Mouse (Mus musculus) cerebellum, postnatal 4 days (tissue): Measurements from ENCODE around the gene Syt13.

Experiments
- DNase-seq, 2 experiments: peaks; one replicate each; pipeline ENCODE4 v3.0.0; 2022; ENCODE audit warnings: low spot score in 2 of 2, mixed read lengths in 1 of 2

Gene Syt13

GRCm38 (mm10) chr2:92914933-92915553 is at the start of gene Syt13:
TSS of gene Syt13 (plus strand) at chr2:92915098.
- peak; percentile 42 to 61 for DNase-seq

DNA sequence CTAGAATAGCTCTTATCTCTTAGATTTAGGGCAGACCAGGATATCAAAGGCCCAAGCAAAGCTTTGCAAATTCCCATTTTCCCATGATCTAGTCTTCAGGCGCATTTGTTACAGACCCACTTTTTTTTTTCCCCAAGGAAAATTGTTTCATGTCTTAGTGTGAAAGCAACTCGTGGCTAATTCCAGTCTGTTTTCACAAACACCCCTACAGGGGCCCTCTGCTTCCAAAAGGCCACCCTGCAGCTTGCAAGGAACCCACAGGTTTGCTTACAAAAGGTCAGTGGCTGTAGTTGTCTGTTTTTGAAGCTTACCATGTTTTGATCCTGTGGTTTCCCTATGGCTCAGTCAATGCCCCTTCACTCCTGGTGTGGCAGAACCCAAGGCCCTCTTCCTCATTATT is 48.3 kb upstream of the Syt13 start:
- DNase-seq: no peak

GRCm38 (mm10) chr2:92870139-92870836 is 44.6 kb upstream of the Syt13 start:
- DNase-seq: no peak

DNA sequence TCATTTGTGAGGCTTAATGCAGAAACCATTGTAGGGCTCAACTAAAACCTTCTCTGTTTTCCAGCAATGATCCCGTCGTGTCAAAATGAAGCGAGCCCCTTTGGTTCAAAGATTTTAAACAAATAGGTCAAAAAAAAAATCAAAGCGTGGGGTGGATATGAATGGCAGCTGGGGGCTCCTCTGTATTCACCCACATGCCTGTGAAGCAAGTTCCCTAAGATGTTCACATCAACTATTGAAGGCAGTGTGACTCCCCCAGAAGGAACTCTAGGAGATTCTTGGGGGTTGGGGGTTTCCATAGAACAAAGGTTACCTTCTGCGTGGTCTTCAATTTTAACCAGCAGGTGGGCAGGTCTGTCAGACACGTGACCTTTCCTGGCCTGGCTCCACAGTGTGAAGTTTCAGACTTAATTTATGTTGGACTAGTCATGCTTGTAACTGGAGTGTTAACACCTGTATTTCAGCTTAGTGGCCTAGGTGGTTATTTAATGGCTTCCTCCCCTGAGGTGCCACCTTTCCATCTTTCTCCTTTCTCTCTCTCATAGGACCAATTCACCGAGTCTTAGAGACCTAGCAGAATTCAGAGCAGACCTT is 43.7 kb upstream of the Syt13 start:
- no peak for DNase-seq

DNA sequence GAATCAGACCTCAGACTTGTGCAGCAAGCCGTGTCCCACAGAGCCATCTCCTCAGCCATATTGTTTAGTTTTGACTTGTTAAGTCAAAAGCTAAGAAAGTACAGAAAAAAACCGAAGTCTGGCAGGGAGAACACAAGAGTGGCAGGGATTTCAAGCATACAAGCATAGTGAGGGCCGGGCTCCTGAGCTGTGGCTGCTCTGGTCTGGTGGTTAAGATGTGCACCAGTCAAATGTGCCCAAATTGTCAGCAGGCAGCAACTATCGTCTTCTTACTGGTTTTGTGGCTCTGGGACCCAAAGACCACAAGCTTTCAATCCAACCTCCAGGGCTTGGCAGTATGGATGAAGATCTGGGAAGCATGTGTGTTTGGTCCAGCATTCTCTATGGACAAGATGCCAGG is 42.2 kb upstream of the Syt13 start:
- DNase-seq: no peak

DNA sequence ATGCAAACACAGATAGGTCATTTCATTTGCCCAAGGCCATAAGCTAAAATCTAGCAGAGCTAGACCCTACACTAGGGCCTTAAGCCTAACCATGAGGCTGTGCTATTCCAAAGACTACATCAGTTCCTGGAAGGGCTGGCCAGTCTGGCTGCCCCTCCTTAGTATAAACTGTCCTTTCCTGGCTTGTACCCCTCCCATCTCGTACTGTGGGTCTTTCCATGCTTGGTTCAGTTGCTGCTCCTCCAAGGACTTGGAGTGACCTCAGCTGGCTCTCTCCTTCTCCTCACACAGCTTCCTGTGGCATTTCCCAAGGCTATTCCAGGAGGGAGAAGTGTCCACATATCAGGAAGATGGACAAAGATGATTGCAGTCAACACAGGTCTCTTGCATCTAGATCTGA is 40.3 kb upstream of the Syt13 start:
- no peak for DNase-seq

DNA sequence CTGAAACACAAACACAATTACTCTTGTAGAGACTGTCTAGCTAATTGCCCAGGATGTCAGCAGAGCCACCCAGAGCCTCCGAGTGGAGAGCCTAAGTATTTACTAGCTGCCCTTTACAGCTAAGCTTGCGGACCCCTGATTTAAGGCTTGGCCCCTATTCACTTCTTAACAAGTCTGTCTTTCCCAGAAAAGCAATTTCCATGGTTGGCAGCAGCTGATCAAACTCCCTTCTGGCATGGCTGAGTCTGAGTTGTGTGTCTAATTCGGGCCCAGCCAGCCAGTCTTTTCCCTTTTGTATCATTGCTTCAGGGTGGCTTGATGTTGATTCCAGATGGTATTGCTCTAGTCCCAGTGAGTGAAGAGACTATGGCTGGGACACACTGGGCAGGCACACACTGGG is 37.4 kb upstream of the Syt13 start:
- DNase-seq: no peak

GRCm38 (mm10) chr2:92883039-92883911 is 31.6 kb upstream of the Syt13 start:
- peak; percentile 55 to 75 for DNase-seq

DNA sequence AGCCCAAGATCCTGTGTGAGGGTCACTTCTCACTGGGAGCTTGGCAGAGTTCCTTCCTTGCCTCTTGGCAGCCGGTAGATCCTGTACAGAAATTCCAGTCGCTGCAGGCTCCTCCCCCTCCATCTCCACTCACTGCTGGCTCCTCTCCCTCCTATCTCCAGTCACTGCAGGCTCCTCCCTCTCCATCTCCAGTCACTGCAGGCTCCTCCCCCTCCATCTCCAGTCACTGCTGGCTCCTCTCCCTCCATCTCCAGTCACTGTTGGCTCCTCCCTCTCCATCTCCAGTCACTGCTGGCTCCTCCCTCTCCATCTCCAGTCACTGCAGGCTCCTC is 31.0 kb upstream of the Syt13 start:
- DNase-seq: peak in 1 of 2 experiments; percentile 12

GRCm38 (mm10) chr2:92884976-92885375 is 29.9 kb upstream of the Syt13 start:
- peak in 1 of 2 experiments; percentile 17 for DNase-seq

- DNase-seq: peak in 1 of 2 experiments; percentile 9
Measured at GRCm38 (mm10) chr2:92886862-92887261, 28.0 kb upstream of the Syt13 start.

DNA sequence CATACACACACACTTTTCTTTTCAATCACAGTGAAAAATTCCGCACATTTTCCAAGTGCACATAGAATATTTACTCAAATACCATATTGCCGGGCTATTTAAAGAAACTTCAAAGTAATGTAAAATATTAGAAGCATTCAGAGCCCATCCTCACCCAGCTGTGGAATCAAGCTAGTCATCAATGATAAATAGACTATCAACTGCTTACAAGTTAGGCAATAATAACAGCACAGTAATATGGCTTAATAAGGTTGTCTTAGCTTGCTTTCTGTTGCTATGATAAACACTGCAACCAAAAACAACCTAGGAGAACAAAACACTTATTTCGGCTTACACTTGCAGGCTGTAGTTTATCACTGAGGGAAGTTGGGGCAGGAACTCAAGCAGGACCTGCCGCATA is 22.4 kb upstream of the Syt13 start:
- no peak for DNase-seq

GRCm38 (mm10) chr2:92903650-92904049 is 11.2 kb upstream of the Syt13 start:
- no peak for DNase-seq

DNA sequence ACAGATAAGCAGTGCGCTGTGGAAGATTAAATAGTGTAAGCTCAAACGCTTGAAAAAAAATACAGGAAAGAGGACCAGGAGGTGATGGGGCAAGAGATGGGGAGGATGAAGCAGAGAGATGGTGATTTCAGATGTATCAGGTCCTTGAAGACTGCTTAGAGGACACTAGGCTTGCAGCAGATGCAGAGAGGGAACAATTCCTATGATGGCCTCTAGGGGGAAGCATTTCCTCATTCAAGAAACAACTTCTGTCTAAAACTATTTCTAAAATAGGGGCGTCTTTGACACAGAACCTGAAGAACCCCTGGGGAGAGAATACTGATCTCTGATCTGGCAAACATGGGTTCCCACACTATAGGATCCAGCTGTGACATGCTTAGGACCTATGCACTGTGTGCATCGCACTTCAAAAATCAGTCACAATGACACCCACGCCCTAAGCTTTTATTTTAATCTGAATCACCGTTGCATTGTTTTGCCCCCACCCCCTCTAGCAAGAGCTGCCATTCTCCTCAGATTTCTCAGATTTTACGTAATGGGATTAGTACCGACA is 10.5 kb upstream of the Syt13 start:
- DNase-seq: peak in 1 of 2 experiments; percentile 59

DNA sequence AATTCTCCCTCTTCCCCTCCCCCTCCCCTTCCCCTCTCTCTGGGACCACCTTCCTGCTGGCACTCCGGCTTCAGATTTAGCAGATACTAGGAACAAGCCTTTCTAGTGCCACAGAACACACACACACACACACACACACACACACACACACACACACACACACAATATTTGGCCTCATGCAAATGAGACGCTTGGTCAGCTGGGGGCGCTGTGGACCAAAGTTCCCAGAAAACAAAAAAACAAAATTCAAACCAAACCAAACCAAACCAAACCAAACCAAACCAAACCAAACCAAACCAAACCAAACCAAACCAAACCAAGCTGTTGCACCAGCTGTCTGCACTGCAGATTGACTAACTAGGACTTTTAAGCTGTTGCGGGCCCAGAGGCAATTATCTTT is 4.5 kb upstream of the Syt13 start:
- peak in 1 of 2 experiments; percentile 52 for DNase-seq

DNA sequence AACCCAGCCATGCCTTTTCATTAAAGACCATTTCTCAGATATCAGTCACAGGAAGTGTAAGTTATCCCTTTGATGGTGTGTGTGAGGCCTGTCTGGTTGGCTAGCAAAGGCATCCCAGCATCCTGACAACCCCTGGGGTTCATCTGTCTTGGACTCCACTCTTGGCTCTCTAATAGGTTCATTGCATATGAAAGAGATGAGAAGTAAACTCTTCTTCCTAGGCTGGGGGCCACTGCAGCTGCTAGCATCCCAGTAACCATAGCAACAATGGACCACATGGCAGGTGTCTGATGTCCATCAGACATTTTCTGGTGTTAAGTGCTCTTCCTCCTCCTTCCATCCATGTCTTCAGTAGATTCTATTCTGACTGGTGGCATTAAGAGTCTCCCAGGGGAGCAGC is 2.6 kb upstream of the Syt13 start:
- no peak for DNase-seq

DNA sequence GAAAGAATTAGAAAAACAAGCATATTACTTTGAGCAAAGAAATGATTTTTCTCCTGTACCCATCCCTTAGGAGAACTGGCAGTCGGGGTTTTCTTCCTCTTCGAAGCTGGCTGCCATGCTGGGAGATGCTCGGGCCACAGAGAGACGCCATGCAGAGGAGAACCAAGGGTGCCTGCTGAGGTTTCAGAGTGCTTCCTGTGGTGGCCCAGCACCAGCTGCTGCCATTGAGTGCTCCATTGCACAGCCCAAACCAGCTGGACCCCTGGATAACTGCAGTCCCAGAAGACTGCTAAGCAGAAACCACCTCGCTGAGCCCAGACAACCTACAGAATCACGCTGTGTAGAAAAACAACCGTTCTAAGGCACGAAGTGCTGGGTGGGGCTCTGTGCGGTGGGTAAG is 1.6 kb upstream of the Syt13 start:
- no peak for DNase-seq

GRCm38 (mm10) chr2:92915659-92916631 is 1.0 kb downstream of the Syt13 start:
- peak in 1 of 2 experiments; percentile 26 for DNase-seq

DNA sequence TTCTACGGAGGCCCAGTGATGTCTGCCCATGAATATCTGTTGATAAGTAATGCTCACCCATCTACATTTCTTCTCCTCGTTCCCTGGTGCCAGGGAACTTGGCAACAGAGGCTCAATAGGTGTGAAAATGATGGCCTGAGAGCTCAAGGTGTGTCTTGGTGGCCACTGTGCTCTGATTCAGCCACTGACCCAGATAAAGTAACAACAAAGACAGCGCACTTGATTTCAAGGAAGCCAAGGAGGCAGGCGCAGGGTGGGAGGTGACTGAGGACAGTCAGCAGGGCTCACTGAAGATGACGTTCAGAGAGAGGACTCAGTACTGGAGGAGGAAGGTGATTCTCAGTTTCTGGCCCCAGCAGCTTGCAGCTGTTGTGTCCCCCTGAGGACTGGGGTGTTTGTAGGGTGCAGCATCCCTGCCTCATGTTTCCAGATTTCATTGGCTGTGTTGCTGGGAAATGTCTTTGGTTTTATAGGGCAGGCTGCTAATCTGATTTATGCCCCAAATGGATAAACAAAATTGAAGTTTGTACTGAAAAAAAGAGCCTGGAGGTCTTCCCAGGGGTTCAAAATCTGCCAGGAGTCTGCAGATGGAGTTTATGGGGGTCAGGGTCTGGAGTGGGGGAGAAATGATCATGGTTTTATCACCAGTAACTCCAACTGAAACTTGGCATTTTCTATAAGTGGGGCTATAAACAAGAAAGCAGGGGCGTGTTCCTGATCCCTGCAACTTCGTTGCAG is 2.7 kb downstream of the Syt13 start:
- DNase-seq: no peak

GRCm38 (mm10) chr2:92920709-92921108 is 5.8 kb downstream of the Syt13 start:
- no peak for DNase-seq
